Mouse (Mus musculus) heart, postnatal 0 days (tissue): ENCODE data around the gene Cd164l2.

Experiments used
- CTCF ChIP-seq: IDR thresholded peaks from 2 replicates; pipeline ENCODE4 v1.5.1; 2016; ENCODE audit warnings: antibody characterized with exemption, control low read depth, low read depth
- EP300 ChIP-seq: IDR thresholded peaks from 2 replicates; pipeline ENCODE4 v1.6.1; 2016; ENCODE audit warnings: antibody characterized with exemption, low read depth

- TF ChIP-seq CTCF (no peak), EP300 (no peak)
Observed at GRCm38 (mm10) chr4:133268931-133269330, 57.0 kb downstream of the Cd164l2 start.
